Mouse (Mus musculus): ENCODE results near the gene Sim1.

Gene Sim1

DNA sequence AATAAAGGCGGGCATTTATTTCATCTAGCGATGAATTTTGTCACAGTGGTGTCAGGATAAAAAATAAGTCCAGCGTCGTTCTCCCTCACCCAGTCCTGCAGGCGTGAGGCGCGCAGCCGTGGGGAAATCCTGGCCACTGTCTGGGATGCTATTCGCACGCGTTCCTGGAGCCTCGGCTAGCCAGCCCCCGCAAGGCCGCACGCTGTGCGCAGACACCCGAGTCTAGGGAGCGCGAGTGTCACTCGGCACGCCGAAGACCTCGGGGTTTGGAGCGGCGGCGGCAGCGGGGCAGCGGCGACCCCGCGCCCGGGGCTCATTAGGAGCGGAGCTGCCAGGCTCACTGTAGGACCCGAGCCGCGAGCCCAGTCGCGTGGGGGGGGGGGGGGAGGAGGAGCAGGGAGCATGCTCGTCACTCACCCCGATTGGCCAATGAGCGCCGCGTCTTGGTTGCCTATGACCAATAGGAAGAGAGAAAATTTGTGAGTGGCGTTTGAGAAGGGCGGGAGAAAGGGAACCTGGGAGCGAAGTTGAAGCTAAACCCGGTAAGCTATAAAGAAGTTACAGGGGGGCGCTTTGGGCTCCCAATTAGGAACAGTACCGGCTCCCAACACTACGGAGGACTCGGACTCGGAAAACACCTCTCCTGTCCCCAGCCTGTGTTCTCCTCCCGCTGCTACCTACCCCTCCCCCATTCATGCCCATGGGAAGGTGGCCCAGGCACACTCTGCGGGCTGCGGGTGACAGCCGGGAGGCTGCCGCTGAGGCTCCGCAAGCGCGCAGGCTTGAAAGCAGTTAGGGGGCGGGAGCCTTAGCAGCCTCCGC is at the start of gene Sim1:
Gene Sim1, plus strand, starts transcription at position 585 of the 822 bp plus-strand sequence.
- peak in 1 of 2 experiments; percentile 31 for DNase-seq (ENCODE audit: low spot score in 2 of 2)

DNA sequence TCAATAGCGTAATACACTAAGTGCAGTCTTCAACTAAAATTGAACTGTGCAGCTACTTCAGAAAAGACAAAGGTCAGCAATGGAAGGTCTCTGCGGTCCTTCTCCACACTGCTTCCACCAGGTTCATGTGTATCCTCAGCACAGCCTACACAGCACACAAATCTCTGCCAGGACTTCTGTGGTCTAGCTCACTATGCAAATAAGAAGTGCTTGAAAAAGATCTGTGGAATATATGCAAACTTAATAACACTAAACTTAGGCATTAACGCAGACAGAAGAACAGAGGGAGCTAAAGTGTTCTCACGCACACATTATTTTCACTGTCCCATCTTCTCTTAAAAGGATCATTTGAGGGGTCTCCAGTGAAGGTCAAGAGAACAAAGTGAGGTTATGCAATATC is 26.4 kb upstream of the Sim1 start:
- no peak for DNase-seq (ENCODE audit: low spot score in 2 of 2)

DNA sequence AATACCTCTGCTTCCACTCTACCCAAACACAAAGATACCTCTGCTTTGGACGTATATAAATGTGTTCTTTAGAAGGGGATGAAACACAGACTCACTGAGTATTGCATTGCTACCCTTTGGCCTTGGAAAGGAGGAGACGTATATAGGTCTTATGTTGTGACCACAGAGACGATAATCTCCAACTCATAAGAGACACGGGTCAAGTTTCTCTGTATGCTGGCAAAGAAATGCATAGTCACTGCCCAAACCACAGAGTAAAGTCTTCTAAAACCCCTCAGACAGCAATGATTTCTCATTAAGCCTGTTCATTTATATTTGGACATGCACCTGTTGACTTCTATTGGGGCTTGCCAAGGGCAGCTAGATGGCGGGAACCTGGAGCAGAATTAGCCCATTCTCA is 17.6 kb upstream of the Sim1 start:
- no peak for DNase-seq (ENCODE audit: low spot score in 2 of 2)

DNA sequence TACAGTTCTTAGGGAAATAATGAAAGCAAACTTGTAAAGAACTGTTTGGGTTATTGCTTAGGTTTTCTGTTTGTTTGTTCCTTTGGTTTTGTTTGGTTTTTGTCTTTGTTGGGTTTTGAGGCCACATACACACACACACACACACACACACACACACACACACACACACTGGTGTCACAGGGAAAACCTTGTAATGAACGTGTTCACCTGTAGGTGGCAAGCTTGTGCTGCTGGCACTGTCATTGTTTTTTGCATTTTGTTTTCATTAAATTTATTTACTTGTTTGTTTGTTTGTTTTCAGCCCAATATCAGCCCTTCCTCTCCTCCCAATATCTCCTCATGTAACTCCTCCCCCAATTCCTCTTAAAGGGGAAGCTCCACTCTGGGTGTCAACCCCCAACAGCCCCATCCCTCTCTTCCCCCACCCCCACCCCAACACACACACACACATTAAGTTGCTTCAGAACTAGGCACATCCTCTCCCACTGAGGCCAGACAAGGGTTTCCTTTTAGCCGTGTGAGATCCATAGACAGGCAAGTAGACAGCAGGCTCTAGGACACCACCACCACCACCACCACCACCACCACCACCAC is 13.0 kb upstream of the Sim1 start:
- peak in 1 of 2 experiments; percentile 1 for DNase-seq (ENCODE audit: low spot score in 2 of 2)

DNA sequence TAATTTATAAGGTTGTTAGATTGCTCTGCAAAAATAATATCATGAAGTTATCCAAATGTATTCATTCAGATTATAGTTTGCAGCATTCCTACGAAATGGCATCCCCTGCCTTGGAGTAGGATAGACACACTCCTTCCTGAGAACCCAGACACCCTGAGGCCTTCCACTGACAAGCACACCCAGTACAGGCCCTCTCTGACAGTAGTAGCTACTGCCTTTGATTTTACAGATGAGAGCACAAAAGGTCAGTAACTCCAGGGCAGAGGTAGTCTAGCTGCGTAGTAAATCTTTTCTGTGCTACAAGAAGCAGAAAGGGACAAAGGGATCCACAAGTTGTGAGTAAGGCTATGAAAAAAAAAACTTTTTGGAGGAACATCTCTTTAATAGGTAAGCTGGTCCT is 12.2 kb upstream of the Sim1 start:
- no peak for DNase-seq (ENCODE audit: low spot score in 2 of 2)

DNA sequence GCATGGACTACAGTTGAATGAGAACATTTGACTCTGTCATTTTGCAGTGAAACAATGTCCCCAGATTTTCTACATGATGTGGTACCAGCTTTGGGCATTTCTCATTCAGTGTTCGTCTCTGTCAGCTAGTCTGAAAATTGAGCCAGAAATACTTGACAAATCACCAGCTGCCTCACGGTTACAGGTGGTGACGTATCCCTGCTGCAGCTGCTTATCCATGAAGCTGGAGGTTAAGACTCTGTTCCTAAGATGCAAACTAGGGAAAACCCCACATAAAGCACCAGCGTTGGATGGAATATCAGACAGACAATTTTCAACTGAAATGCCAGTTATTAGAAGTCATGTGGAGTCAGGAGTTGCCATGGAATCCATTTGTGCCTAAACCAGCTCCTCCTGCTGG is 8.2 kb upstream of the Sim1 start:
- no peak for DNase-seq (ENCODE audit: low spot score in 2 of 2)

DNA sequence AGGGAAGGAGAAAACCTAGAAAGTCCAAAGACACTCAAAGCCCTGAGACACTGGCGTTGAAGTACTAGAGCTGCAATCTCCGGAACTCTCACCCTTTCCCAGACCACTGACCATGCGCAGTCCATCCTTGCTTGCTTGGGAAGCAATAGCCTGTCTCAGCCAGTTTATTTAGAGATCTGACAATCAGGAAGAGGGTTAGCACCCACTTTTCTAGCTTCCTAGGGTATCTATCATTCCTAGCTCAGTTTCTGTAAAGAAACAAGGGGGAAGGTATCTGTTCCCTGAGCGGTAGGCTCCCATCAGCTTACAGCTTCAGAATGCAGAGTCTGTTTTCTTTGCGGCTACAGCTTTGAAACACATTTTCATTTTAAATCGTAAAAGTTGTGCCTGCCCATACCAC is 3.9 kb upstream of the Sim1 start:
- no peak for DNase-seq (ENCODE audit: low spot score in 2 of 2)

DNA sequence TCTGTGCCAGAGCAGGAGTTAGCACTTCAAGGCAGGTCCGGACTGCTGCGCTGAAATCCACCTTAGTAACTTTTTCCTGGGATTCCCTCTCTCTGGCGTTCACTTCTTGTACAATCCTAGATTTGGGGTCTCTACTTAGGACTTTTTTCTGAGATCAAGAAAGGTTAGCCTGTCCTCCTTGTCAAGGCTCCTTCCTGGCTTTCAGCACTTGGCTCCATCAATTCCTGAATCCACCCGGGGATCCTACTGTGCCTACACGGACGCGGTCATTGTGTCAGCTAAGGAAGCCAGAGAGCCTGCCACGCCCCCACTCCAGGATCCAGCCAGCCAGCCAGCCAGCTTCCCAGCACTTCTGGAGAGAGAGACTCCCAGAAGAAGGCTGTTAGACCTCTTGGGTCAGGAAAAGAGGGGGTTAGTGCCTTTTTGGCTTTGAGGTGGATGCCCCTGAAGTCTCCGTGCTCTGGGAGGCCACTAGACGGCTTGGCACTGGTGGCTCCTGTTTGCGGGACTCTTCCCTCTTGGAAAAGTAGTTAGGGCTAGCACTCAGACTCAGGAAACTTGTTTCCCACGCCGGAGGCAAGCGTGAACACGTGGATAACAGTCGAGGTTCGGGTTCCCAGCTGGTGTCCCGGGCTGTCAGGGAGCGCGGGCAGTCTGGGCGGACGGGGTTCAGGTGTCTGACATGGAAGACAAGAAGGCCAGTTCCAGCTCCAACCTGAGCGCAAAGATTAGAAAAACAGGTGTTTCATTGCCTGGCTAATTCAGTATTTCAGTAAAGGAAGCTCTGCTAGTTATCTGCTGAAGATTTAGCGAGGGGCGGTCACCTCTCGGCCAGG is 2.5 kb upstream of the Sim1 start:
- no peak for DNase-seq (ENCODE audit: low spot score in 2 of 2)

DNA sequence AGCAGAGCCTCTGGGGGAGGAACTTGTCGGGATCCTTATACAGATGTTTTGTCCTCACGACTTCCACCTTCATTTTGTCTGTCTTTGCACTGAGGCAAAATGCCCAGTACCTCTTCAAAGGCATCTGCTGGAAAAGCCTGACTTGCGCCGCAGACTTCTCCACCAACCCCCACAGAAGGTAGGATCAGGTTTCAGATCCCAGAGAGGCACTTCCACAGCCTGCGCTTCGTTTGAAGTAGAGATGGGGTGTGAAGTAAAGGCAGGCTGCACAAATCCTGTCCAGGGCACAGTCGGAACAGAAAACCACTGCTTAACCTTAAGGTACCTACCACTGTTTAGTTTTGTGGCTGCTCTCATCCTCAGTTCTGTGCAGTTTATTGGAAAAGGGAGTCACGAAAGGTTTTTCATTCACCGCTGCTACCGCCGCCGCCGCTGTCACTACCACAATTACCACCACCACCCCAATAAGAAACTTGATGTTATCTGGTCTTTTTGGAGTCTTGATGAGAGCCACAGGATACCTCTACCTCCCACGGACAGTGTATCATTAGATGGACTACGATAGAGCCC is 1.7 kb upstream of the Sim1 start:
- DNase-seq (ENCODE audit: low spot score in 2 of 2) = no peak

DNA sequence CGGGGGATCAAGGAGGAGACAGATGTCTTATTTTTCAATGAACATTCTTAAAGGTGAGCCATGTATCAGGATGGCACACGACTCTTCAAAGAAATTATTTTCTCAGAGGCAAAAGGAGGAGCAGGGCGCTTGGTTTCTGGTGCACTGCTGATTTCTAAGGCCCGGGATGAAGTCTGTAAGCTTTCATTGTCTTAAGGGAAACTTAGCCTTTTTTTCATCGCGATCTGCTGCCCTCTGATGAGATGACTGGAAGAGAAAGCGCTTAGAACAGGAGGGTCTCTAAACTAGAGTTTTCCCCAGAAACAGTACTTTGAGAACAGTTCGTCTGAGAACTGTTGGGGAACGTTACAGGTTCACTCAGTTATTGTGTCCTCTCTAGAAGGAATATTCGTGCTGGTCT is 1.0 kb upstream of the Sim1 start:
- no peak for DNase-seq (ENCODE audit: low spot score in 2 of 2)

DNA sequence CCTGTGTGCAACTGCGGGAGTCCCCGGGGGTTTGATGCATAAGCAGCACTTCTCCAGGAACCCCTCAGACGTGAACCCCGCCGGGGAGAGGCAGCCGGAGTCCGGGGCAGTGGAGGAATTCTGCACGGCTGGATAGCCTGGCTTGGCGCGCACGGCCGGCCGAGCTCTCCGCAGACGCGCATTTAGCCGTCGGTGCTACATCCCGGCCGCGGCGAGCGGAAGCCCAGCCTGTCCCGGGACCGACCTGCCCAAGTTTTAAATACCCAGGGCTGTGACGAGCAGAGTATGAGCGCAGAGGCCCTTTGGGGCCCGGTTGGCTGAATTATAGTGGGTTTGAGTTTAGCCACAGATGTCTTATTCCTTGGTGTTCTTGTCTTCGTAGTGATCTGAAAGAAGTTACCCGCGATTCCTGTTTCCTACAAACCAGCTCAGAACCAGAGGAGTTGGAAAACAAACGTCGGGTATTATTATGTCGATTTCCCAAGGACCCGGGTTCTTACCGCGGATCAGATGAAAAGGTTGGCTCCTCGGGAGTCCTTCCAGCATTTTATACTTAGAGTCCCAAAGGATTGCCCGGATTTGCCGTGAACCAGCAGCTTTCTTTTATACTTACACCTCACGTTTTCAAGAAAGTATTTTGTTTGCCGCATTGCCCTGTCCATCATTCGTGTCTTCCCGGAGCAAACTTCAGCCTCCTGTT is 687 bp downstream of the Sim1 start:
- no peak for DNase-seq (ENCODE audit: low spot score in 2 of 2)

DNA sequence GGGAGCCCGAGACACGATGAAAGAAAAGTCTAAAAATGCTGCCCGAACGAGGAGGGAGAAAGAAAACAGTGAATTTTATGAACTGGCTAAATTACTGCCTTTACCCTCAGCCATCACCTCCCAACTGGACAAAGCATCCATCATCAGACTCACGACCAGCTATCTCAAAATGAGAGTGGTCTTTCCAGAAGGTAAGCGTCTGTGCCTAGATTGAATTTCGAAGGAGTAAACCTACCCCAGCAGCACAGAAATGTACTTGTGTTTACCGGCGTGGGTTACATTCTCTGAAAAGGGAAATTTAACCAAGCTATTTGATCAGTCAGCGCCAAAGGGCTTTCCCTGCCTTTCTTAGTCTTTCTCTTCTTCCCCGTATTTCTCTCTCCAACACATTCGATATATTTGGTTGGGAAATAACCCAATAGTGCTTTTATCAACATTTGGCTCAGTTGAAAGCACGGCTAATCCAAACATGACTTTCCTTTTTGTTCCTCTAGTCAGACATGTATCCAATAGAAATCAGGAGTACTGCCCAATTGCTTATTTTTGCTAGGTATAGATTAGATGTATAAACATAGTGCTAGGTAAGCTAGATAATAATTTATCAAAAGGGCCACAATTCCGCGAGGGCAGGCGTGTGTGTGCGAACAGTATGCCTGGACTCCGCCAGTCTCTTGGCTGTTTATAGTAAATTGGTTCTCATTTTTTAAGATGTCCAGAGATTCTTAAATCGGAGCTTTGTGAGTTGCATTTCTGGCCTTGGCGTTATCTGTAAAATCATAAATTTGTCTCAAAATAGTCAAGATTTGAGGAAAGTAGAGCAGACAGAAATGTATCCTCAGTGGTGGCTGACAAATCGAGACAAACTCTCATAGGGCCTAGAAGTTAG is 1.6 kb downstream of the Sim1 start:
- no peak for DNase-seq (ENCODE audit: low spot score in 2 of 2)

DNA sequence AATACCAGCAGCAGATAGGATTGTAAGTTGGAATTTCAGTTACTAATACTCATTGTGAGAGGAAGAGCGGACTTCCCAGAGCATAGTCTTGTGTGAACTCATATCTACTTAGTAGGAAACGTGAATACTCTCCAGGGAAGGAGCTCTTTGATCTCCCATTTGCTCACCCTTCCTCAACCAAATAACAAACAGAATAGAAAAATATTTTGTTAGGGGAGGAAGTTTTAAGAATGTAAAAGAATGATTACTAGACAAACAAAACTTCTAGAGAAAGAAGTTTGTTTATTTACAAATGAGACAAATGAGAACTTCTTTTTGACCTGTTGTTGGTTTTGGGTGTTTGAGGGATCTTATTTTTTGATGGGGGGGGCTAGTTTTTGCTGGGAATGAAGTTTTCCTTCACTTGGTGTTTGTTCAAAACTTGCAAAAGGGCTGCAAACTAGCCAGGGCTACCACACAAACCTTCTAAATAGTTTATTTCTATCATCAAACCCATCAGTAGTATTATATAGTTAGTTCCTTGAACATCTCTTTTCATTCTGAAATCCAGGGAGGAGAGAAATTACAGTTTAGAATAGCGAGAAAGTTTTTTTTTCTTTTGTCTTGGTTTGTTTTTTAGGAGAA is 2.3 kb downstream of the Sim1 start:
- no peak for DNase-seq (ENCODE audit: low spot score in 2 of 2)

DNA sequence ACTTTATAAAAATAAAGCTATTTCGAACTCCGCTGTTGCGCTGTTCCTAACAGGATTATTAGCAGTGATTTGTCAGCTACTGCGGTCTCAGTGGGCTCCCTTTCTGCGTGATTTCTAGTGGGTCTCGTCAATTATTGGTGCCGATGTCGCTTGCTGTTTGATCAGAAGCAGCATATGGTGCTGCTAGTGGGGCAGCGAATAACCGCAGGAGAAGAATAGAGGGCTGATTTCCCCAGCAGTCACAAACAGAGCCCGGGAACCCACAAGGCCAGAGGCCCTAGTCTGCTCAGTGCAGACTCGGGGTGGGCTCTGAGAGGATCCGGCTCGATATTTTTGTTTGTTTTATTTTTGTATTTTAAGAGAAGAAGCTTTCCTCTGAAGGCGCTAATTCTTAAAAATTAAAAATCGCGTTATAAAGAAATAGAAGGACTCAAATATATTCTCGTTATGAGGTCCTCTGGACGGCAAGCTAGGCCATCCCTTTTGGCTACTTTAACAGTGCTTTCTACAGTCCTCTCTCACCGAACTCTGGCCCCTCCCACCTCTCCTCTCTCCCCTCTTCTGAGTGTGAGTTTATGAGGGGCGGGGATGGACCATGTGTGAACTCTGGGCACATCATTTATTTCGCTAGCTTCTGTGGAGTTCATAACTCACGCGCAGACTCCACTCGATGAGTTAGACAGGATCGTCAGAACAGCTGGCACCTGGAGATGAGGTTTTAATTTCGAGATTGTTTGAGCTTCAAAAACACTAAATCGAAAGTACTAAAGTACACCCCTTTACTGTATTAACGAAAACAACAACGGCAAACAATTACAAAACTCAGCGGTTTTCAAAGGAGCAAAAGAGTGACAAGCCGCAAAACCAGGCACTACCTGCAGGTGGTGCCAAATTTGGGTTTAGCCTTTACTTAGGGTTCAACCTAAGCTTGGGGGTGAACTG is 3.2 kb downstream of the Sim1 start:
- DNase-seq (ENCODE audit: low spot score in 2 of 2) = no peak

DNA sequence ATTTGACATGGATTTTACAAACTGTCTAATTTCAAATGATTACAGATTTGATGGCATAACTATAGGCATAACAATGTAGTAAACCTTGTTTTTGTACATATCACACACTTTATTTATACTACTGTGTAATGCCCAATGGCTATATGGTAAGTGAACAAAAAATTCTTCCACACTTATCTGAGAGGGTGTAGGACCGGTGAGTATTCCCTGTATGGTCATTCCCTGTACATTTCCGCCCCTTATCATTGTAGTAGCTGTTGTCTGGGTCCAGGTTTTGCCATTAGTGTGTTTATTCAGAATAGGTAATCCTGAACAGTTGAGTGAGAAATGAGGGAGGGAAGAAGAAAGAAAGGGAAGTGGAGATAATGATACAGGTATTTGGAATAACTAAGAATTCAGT is 4.1 kb downstream of the Sim1 start:
- no peak for DNase-seq (ENCODE audit: low spot score in 2 of 2)

DNA sequence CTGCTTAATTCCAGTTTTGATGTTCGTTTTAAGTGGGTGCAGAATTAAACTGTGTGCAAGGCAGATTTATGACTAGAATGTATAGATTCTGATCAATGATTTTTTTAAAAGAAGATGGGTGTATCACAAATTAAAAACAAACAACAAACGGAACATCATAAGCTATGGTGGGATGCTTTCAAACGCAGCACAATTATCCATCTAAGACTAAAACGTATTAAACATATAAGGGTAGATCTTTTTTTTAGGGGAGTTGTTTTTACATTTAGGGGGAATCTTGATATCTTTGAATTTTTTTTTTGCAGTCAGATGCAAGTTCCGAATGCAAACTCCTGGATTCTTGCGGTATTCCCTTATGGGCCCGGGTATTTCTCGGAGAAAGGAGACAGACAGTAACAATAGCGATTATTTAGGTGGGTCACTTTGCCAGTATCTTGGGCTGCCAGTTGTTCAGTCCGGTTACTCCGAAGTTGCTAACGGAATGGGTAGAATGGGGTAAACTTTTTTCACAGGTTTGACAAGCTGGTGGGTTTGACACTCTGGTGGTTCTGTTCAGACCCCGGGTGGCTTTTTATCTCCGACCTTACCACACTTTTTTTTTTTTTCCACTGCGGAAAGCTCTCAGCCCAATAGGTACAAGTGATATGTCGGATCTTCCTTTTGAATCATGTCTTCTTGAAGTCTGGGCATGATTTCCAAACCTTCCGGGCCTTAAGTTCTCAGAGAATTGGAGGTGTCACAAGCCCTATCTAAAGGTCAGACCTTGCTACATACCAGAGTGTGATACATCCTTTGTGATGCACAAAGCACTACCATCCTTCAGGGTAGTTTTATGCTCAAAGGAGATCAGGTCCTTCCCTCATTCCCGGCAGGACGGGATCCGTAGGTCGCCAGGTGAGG is 5.5 kb downstream of the Sim1 start:
- DNase-seq (ENCODE audit: low spot score in 2 of 2) = no peak

DNA sequence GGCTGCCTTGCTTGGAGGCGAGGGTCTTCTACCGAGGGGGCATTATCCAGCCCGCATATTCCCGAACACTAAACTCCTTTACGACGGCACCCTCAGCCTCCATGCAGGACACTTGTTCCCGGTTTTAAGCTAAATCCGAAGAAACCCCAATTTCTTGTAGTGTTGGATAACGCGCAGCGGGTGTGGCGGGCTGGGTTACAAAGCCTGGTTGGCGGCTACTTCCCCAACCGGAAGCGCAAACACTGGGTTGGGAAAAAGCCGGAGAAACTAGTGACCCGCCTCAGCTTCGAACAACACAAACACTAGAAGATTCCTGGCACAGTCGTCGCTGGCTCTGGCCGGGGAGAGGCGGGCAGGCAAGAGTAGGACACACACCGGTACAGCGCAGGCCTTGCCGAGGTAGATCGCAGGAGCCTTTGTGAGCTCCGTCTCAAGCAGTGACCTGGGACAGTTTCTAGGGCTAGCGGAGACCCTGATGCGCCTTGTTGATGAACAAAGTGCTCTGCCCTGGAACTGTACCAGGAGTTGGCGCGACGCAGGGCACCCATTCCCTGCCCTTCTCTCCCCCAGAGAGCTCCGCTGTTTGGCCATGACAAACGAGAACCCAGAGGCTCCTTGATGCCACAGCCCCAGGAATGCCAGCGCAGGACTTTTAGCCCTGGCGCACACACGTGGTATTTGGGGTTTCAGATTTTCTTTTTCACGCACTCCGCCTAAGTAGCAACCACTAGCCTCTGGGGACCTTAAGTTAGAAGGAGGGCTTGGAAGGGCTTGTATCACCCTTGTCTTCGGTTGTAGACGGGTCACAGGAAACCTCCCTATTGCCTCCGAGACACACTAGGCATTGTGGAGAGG is 6.4 kb downstream of the Sim1 start:
- DNase-seq (ENCODE audit: low spot score in 2 of 2) = no peak

Data from urinary bladder, adult 18-20 months (tissue).